Mouse (Mus musculus) ES-E14 (cell line): ENCODE results near the gene Phyh.

Experiments
- CHD2 ChIP-seq: IDR thresholded peaks from 2 replicates; pipeline ENCODE4 v1.6.1; 2014; ENCODE audit warnings: mild to moderate bottlenecking, low read depth, low read length, inconsistent platforms
- MAFK ChIP-seq: IDR thresholded peaks from 2 replicates; pipeline ENCODE4 v1.6.1; 2014; ENCODE audit warnings: mild to moderate bottlenecking, low read depth, low read length, inconsistent platforms; ENCODE audit not compliant: insufficient read depth
- ZC3H11A ChIP-seq: IDR thresholded peaks from 2 replicates; pipeline ENCODE4 v1.6.1; 2012; ENCODE audit warnings: low read depth, mild to moderate bottlenecking, inconsistent platforms, low read length, borderline replicate concordance

GRCm38 (mm10) chr2:4950986-4951385 is 32.2 kb downstream of the Phyh start:
- no peak for TF ChIP-seq CHD2
- TF ChIP-seq MAFK, result no peak
- no peak for TF ChIP-seq ZC3H11A
